Mouse (Mus musculus) embryo, embryonic 11 days (tissue): ENCODE measurements around the gene Olfr549.

ENCODE experiments used
- DNase-seq: peaks from one replicate; pipeline ENCODE4 v3.0.0-alpha.2; 2015

Gene Olfr549

GRCm38 (mm10) chr7:102597378-102598031, 47.8 kb downstream of the Olfr549 start, which contains the start of gene Olfr552:
Gene Olfr552 (plus strand): TSS chr7:102597770.
- no peak for DNase-seq
